Mouse (Mus musculus) ES-Bruce4 (cell line): ENCODE measurements around the gene Hepacam2.
"Not testable (repeated sequence)": the region's sequence is repeated elsewhere in the genome, so short reads cannot be mapped to it uniquely, and the experiment has no call there.

ENCODE experiments used
- CTCF ChIP-seq: IDR thresholded peaks from one replicate; pipeline ENCODE4 v1.8.1; 2011; ENCODE audit warnings: low read depth, low read length
- POLR2A ChIP-seq: IDR thresholded peaks from one replicate; pipeline ENCODE4 v1.8.1; 2011; ENCODE audit warnings: low read length; ENCODE audit not compliant: insufficient read depth

- not testable (repeated sequence) for TF ChIP-seq CTCF, POLR2A
These were observed 10.1 kb upstream of the Hepacam2 start for GRCm38 (mm10) chr6:3508151-3508550.
